Mouse (Mus musculus): Measurements from ENCODE around the gene Samm50. TPM values are rescaled to one million over a fixed set of nuclear protein-coding genes. Genes with fewer than 3 reads are reported as not detected.
A peak's percentile ranks its signal among the peaks of the same experiment; 100 is the strongest.

The Samm50 gene
- polyA plus RNA-seq, 1 experiment from 2014 or later: 79.4 TPM

DNA sequence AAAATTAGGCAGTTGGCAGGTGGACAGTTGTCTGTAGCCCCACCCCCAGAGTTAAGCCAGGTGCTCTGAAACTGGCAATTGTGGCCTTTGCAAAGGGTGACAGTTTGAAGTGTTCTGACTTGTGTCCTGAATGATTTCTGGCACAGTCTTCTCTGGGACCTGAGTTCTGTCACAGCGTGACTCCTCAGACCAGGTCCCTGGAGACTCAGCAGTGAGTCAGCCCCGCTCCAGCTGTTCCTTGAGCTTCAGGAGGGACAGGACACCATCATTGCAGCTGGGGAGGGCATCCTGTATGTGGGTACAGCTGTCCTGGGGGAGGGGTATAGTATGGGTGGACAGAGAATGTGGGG lies 20.7 kb downstream of the Samm50 start:
- Histone ChIP-seq H3K27me3 (0 out of 2 replicates have a peak, but pooled peaks cover under 1% of the 10 kb centered on the region), H3K4me3 (no peak overlapping the region), H3K9me3 (no peaks in the 10 kb centered on the region), H3K4me1 (replicated peaks) (peaks cover 46% of the 10 kb centered on the region), H3K4me2 (no peak overlapping the region), H3K36me3 (peaks cover 53% of the 10 kb centered on the region), H3K9ac (no peak overlapping the region), H3K27ac (replicated peaks) (no peak overlapping the region)
- ATAC-seq (ENCODE audit: low read depth): no peak
- 67% methylated on average over 2 of the region's 2 CpGs for WGBS

DNA sequence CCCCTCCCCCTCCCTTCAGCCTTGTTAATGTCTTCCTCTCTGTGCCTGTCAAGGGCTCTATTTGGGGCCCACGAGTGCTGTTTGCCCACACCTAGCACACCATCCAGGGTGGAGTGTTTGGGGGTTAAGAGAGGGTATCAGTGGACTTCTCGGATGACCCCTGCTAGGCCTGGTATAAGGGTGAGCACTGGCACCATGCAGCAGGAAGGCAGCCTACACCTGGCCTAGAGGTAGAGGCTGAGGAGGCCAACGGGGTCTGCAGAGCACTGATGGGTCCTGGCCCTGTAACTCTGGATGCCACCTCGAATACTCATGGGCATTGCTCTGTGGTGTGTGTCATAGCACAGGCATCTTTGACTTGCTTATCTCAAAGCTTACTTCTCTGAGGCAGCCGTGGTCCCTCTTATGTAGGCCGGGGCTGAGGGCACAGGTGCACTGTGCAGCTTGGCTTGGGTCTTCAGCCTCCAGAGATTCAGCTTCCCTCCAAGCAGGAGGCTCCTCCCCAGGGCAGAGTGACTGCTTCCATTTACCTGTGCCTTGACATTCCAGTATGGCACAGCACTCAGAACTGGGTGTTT lies 21.2 kb downstream of the Samm50 start:
- no peak overlapping the region for H3K4me3 ChIP-seq
- peaks cover 49% of the 10 kb centered on the region for H3K36me3 ChIP-seq
- H3K4me1 ChIP-seq (replicated peaks): peaks cover 51% of the 10 kb centered on the region
- no peak overlapping the region for H3K4me2 ChIP-seq
- H3K27me3 ChIP-seq: peaks cover 5% of the 10 kb centered on the region; the same call in 1 of the 2 replicates
- no peaks in the 10 kb centered on the region for H3K9me3 ChIP-seq
- 95% methylated on average over 6 of the region's 6 CpGs for WGBS
- no peak overlapping the region; the same call in 1 of the 2 replicates for H3K9ac ChIP-seq
- H3K27ac ChIP-seq (replicated peaks): no peak overlapping the region
- ATAC-seq (ENCODE audit: low read depth): no peak

DNA sequence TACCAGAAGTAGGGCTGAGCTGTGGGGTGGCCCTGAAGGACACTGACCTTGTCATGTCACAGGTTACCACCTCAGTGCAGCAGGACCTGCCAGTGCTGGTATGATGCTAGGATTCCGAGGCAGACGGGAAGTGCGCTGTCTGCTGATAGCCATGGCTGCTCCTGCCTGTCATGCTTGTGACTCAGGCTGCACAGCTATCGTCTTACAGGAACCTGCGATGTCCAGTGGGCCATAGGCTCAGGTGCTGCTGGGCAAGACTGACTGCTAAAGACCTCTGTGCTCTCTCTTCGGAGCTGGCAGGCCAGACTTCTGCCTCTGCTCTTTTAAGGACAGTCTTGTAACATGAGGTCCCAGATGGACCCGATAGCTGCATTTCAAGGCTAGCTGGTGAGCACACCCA lies 22.4 kb downstream of the Samm50 start:
- WGBS: 84% methylated on average over 7 of the region's 7 CpGs
- no peak overlapping the region for H3K9ac ChIP-seq

DNA sequence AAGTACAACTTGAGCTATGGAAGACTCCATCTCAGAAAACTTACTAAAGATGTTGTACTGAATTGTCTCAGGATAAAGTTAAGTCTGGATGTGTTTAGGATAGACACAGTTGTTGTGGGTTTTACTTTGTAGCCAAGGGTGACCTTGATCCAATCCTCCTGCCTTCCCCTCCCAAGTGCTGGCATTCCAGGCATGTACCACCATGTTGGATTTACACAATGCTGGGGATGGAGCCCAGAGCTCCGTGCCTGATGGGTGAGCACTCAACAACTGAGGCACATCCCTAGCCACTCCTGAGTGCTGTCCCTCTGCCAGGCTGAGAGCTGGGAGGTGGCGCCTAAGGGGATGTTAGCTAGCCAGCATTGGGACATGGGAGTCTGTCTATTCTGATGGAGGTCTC lies 23.2 kb downstream of the Samm50 start:
- H3K4me1 ChIP-seq (replicated peaks): peaks cover 67% of the 10 kb centered on the region
- H3K9ac ChIP-seq: no peak overlapping the region
- H3K4me3 ChIP-seq: no peak overlapping the region
- WGBS: 87% methylated on average over 2 of the region's 2 CpGs
- H3K9me3 ChIP-seq: no peaks in the 10 kb centered on the region
- peaks cover 5% of the 10 kb centered on the region; the same call in 1 of the 2 replicates for H3K27me3 ChIP-seq
- H3K27ac ChIP-seq (replicated peaks): no peak overlapping the region
- no peak overlapping the region for H3K4me2 ChIP-seq
- peaks cover 31% of the 10 kb centered on the region for H3K36me3 ChIP-seq
- no peak for ATAC-seq (ENCODE audit: low read depth)

More for the DNA sequence above, 22.4 kb downstream of the Samm50 start:
- Histone ChIP-seq H3K27me3 (peaks cover 5% of the 10 kb centered on the region; the same call in 1 of the 2 replicates), H3K4me1 (replicated peaks) (peaks cover 63% of the 10 kb centered on the region), H3K4me2 (no peak overlapping the region), H3K4me3 (no peak overlapping the region), H3K27ac (replicated peaks) (no peak overlapping the region), H3K36me3 (peaks cover 39% of the 10 kb centered on the region), H3K9me3 (no peaks in the 10 kb centered on the region)
- ATAC-seq (ENCODE audit: low read depth): no peak

- Histone ChIP-seq H3K4me1 (replicated peaks) (peaks cover 67% of the 10 kb centered on the region), H3K4me3 (no peak overlapping the region), H3K36me3 (peaks cover 24% of the 10 kb centered on the region), H3K27me3 (peaks cover 5% of the 10 kb centered on the region; the same call in 1 of the 2 replicates), H3K27ac (replicated peaks) (peak overlapping the region; percentile 52; the same call in 1 of the 2 replicates), H3K9me3 (no peaks in the 10 kb centered on the region), H3K9ac (no peak overlapping the region), H3K4me2 (no peak overlapping the region)
- ATAC-seq (ENCODE audit: low read depth): no peak
Measured at GRCm38 (mm10) chr15:84216026-84216425, 24.0 kb downstream of the Samm50 start.

GRCm38 (mm10) chr15:84216461-84217084 lies 24.5 kb downstream of the Samm50 start:
- no peak overlapping the region for H3K4me2 ChIP-seq
- peaks cover 67% of the 10 kb centered on the region for H3K4me1 ChIP-seq (replicated peaks)
- no peak for ATAC-seq (ENCODE audit: low read depth)
- WGBS: 37% methylated on average over 7 of the region's 7 CpGs
- H3K9ac ChIP-seq: no peak overlapping the region
- H3K36me3 ChIP-seq: peaks cover 18% of the 10 kb centered on the region
- no peaks in the 10 kb centered on the region for H3K9me3 ChIP-seq
- no peak overlapping the region for H3K4me3 ChIP-seq
- H3K27ac ChIP-seq (replicated peaks): peak overlapping the region; percentile 52
- H3K27me3 ChIP-seq: peaks cover 5% of the 10 kb centered on the region; the same call in 1 of the 2 replicates

DNA sequence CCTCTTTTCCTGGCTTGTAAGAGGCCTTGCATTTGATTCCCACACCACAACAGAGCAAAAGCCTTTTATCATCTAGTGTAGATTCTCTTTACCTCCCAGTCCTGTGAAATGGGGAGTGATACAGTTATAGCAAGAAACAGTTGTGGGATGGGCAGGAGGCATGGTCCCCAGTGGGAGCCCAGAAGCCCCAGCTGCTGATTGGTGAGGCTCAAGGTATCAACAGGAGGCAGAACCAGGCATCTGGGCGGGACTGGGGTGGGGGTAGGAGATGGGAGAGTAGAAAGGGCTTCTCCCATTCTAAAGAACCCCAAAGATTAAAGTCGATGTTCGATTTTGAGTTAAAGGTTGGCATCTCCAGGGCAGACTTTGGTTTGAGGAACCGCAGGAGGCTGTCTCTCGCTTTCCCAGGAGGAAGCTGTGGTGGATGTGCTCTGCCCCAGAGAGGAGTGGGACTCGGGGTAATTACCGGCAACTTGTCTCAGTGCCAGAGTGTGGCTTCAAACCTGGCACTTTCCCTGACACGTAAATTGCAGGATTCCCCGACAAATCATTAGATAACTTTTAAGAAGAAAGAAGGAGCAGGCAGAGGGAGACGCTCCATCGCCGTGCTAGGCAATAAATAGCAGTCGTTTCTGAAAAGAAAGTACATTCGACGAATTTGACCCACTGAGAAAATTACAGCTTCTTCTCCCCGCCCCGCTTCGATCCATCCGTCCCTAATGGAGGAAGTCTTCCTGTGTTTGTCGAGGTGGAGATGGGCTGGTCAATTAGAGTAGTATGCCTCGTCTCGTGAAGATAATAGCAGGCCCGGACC lies 26.1 kb downstream of the Samm50 start:
- peak overlapping the region; percentile 18; the same call in 1 of the 2 replicates for H3K4me2 ChIP-seq
- peaks cover 59% of the 10 kb centered on the region for H3K4me1 ChIP-seq (replicated peaks)
- peaks cover 14% of the 10 kb centered on the region for H3K36me3 ChIP-seq
- peak overlapping the region; percentile 76 for H3K27ac ChIP-seq (replicated peaks)
- no peak for ATAC-seq (ENCODE audit: low read depth)
- 14% methylated on average over 23 of the region's 23 CpGs for WGBS
- peak overlapping the region; percentile 34; the same call in 1 of the 2 replicates for H3K9ac ChIP-seq
- no peaks in the 10 kb centered on the region for H3K9me3 ChIP-seq
- H3K4me3 ChIP-seq: no peak overlapping the region
- H3K27me3 ChIP-seq: peaks cover 5% of the 10 kb centered on the region; the same call in 1 of the 2 replicates

DNA sequence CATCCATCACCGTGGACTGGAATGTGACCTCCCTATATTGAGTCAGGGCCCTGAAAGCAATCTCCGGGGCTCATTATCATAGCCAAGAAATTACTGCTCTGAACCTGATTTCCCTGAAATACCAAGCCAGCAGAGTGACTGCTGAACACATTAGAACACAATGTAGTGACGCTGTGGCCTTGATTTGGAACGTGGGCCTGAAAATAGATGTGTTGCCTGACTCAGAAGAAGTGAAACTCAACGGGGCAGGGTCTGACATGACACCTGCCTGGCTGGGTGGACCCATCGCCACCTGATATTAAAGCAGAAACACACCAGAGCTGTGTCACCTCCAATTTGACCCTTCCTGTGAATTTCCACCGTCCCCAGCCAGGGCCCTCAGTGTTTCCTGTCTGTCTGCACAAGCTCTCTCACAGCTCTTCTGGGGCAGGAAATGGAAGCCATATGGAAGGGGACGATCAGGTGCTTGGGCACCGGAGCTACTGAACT lies 26.8 kb downstream of the Samm50 start:
- WGBS: 23% methylated on average over 9 of the region's 9 CpGs
- ATAC-seq (ENCODE audit: low read depth): peak; percentile 55; the same call in 1 of the 2 replicates
- Histone ChIP-seq H3K9me3 (no peaks in the 10 kb centered on the region), H3K4me2 (peak overlapping the region; percentile 18; the same call in 1 of the 2 replicates), H3K27me3 (peaks cover 5% of the 10 kb centered on the region; the same call in 1 of the 2 replicates), H3K4me3 (no peak overlapping the region), H3K36me3 (peaks cover 13% of the 10 kb centered on the region), H3K27ac (replicated peaks) (peak overlapping the region; percentile 76), H3K4me1 (replicated peaks) (peaks cover 60% of the 10 kb centered on the region), H3K9ac (0 out of 2 replicates have a peak overlapping the region, but pooled peaks have one; percentile 34)

GRCm38 (mm10) chr15:84221539-84221938 lies 29.5 kb downstream of the Samm50 start:
- 74% methylated on average over 5 of the region's 5 CpGs for WGBS
- H3K4me2 ChIP-seq: no peak overlapping the region
- no peak for ATAC-seq (ENCODE audit: low read depth)
- no peak overlapping the region for H3K27ac ChIP-seq (replicated peaks)
- no peak overlapping the region for H3K4me3 ChIP-seq
- peaks cover 61% of the 10 kb centered on the region for H3K4me1 ChIP-seq (replicated peaks)
- no peak overlapping the region for H3K9ac ChIP-seq
- H3K9me3 ChIP-seq: no peaks in the 10 kb centered on the region
- H3K27me3 ChIP-seq: peaks cover 5% of the 10 kb centered on the region; the same call in 1 of the 2 replicates
- no peaks in the 10 kb centered on the region for H3K36me3 ChIP-seq

DNA sequence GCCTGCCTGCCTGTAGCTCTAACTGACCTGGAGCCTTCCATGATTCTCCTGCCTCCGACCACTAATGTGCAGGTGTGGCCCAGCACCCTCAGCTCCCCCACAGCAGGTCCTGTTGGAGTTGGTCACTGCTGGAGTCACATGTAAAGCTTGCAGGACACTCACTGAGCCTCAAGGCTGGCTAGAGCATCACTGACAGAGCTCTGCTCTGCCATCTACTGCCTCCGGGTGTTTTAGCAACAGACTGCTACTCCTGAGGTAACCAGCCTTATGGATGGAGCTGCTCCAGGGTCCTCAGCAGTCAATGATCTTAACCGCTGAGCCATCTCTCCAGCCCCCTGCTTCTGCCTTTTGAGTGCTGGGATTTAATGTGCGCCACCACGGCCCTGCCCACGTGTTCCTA lies 31.4 kb downstream of the Samm50 start:
- Histone ChIP-seq H3K4me2 (no peak overlapping the region), H3K9ac (0 out of 2 replicates have a peak overlapping the region, but pooled peaks have one; percentile 13), H3K4me1 (replicated peaks) (peaks cover 63% of the 10 kb centered on the region), H3K27ac (replicated peaks) (peak overlapping the region; percentile 53), H3K4me3 (no peak overlapping the region), H3K36me3 (no peaks in the 10 kb centered on the region), H3K27me3 (no peaks in the 10 kb centered on the region; the same call in 1 of the 2 replicates), H3K9me3 (no peaks in the 10 kb centered on the region)
- ATAC-seq (ENCODE audit: low read depth): no peak
- 27% methylated on average over 6 of the region's 6 CpGs for WGBS

DNA sequence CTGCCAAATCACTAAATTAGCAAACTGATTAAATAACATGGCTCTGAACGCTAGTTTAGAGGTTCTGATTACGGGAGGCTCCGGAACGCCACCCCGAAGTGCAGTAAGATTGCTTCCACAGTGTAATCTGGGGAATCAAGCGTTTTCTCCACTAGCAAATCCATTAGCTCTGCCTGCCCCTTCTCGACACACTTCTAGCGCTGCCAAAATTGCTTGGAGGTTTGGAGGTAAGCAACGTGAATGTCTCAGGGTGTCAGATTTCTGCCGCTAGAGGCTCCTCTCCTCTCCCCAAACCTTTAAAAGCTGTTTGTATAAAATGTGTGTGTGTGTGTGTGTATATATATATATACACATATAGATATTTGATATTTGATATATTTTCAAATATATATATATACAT lies 32.7 kb downstream of the Samm50 start:
- Histone ChIP-seq H3K27me3 (0 out of 2 replicates have a peak, but pooled peaks cover 2% of the 10 kb centered on the region), H3K9ac (no peak overlapping the region), H3K9me3 (no peaks in the 10 kb centered on the region), H3K27ac (replicated peaks) (peak overlapping the region; percentile 53), H3K4me2 (no peak overlapping the region), H3K4me3 (no peak overlapping the region), H3K36me3 (no peaks in the 10 kb centered on the region), H3K4me1 (replicated peaks) (peaks cover 51% of the 10 kb centered on the region)
- WGBS: 29% methylated on average over 10 of the region's 10 CpGs
- no peak for ATAC-seq (ENCODE audit: low read depth)

All from neural tube, embryonic 13.5 days (tissue).